Mouse (Mus musculus) adrenal gland, postnatal 0 days (tissue): Measurements from ENCODE around the gene Stra8. TPM values are rescaled to one million over a fixed set of nuclear protein-coding genes. Genes with fewer than 3 reads are reported as not detected.

Experiments
- polyA plus RNA-seq: library from polyadenylated mRNA; unstranded; fragments of >200 nt; fragmentation: Nextera tagmentation; extraction: Ambion mirVana; gene quantifications from 2 replicates; pipeline ENCODE4 v1.2.1, GENCODE M21; 2015

The Stra8 gene
- polyA plus RNA-seq: not detected in 2 replicates

DNA sequence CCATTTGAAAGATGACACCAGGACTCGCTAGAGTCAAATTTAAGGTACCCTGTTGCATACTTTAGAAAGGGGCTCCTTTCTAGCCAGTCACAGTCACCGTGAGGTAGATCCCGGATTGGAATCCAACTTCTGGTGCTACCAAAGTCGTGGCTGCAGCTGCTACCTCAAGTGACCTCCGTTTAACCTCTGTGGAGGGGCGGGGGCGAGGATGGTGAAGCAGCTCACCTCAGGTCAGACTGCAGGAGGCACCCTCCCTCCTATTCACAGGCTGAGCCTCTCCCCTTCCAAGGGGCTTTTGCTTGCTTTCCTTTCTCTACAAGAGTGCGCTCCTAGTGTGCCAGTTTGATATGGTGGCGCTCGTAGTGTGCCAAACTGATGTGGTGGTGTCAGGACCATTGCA is at the start of gene Stra8:
Stra8 (plus strand) TSS at position 208 of the 400 bp plus-strand sequence.

DNA sequence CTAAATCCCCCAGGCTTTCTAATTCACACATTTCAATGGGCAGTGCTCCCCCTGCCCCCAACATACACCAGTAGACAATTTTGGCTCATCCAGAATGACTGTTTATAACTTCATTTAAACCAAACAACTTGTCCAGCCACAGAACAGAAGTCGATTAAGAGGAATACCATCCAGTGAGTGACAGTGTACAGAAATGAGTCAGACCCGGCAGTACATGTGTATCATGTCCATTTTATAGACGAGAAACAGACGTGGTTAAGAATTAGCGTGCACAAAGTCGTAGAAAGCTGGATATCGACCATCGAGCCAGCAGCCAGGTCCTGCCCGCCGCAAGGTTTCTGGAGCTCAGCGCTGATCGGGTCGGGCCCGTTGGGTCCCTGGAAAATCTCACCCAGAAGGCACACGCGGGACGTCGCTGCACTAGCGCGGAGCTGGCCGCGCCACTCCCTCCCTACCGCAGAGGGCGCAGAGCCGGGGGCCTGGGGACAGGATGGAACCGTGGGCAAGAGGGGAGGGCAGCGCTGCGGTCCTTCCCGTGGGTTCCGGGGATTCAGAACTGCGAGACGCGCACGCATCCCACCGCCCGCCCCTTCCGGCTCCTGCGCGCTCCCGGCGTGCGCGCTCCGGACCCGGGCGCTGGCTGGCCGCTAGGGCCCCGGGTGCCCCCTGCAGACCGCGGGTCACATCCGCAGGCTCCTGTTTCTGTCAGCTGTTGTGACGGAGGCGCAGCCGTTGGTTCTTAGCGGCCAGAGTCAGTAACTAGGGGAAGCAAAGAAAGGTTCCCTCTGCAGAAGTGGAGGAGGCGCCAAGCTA is 42.2 kb upstream of the Stra8 start, which contains the start of gene Cyren:
Cyren (minus strand) TSS at position 552 of the 813 bp plus-strand sequence.

DNA sequence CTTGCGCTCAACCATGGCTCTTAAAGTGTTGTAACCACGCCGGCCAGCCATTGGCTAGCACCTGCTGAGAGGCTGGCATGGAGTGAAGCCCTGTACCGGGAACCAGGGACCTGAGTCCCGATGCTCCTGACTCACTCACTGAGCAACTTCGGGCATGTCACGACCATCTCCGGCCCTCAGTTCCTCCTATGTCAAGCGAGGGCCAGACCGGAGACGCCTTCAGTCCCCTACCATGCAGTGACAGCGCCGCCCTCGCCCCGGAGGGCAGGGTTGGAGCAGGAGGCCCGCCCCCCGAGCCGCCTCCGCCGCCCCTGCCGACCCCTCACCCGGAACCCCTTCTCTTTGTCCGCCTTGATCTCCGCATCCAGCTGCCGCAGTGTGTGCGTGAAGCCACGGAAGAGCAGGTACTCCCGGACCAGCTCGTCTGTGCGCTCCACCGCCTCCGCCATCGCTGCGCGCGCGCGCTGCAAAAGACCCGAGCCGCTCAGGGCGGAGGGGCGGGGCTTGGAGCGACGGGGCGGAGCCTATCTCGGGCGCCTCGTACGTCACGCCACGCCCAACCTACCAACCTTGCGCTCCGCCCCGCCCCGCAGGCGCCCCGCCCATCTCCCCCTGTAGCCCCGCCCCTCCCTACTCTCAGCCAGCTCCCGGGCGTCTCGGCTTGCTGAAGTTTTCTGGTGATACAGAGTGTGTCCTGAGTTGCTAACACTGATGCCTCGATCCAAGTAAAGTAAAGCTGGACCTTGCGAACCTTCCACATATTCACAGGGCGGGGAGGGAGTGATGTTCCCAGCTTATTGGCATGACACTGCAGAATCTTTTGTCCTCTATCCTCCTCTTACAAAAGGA is 9.4 kb upstream of the Stra8 start, which contains the start of gene Wdr91:
Wdr91 (minus strand) TSS at position 506 of the 849 bp plus-strand sequence.

DNA sequence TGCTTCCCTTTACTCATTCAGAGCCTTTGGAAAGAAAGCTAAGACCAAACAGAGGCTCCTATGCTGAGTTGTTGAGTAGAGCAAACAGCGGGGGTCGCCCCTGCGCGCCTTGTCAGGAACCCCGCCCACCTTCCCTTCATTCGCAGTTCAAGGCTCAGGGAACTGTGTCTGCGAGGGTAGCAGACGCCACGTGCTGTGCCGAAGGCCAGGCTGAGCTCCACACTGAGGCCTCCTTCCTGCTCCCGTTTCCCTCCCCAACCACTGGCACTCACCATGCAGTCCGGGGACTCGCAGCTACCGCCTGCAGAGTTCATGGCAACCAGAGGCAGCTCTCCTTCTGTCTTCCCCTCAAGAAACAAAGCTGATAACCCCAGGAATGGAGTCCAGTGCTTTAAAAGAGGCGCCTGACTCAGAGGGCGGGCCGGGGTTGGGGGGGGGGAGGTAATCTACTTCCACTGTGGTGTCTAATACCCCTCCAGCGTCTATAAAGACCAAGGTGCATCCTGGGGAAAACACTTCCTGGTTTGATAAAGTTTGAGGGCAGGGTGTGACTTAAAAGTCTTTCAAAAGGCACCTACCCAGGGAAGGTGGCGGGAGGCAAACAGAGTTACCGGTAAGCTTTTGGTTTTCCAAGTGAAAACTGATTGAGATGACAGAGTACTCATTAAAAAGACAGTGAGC is 68.3 kb downstream of the Stra8 start, which contains the start of gene Slc23a4:
Slc23a4 (minus strand) TSS at position 324 of the 681 bp plus-strand sequence.

Other genes starting within 250 kb of the Stra8 start
- 28.1 and 33.5 TPM in 2 replicates for gene Agbl3, start 139.7 kb upstream of the Stra8 start, polyA plus RNA-seq
- gene Tmem140, start 57.0 kb upstream of the Stra8 start, polyA plus RNA-seq: 11.2 and 13.0 TPM in 2 replicates
- 7.1 and 7.4 TPM in 2 replicates for gene Cyren, start 42.1 kb upstream of the Stra8 start, polyA plus RNA-seq
- gene Wdr91, start 9.3 kb upstream of the Stra8 start, polyA plus RNA-seq: 7.4 and 8.7 TPM in 2 replicates
- 0.44 and 0.58 TPM in 2 replicates for gene Slc23a4, start 68.2 kb downstream of the Stra8 start, polyA plus RNA-seq
- 14.1 and 14.4 TPM in 2 replicates for gene Cnot4, start 213.6 kb downstream of the Stra8 start, polyA plus RNA-seq